Mouse (Mus musculus): ENCODE measurements around the gene Kcnk4.

Kcnk4 gene

GRCm38 (mm10) chr19:6892512-6892911 lies 41.8 kb downstream of the Kcnk4 start:
- no peak for DNase-seq (ENCODE audit: low read depth, low spot score)

- no peak for DNase-seq (ENCODE audit: low read depth, low spot score)
These were observed 56.4 kb downstream of the Kcnk4 start for GRCm38 (mm10) chr19:6877965-6878364.

- no peak for DNase-seq (ENCODE audit: low read depth, low spot score)
These were observed 57.5 kb downstream of the Kcnk4 start for GRCm38 (mm10) chr19:6876799-6877198.

- no peak for DNase-seq (ENCODE audit: low read depth, low spot score)
These were observed 58.5 kb downstream of the Kcnk4 start for GRCm38 (mm10) chr19:6875834-6876233.

GRCm38 (mm10) chr19:6874257-6874656 lies 60.1 kb downstream of the Kcnk4 start:
- no peak for DNase-seq (ENCODE audit: low read depth, low spot score)

All from CD4-positive helper T cell, adult 2 months (primary cell).